Mouse (Mus musculus) CH12.LX (cell line): ENCODE results near the gene Eif5.
A peak's percentile ranks its signal among the peaks of the same experiment; 100 is the strongest.

Experiments
- CHD2 ChIP-seq: IDR thresholded peaks from 2 replicates; pipeline ENCODE4 v1.6.1; 2011; ENCODE audit warnings: low read length, improper control_type of control experiment
- CTCF ChIP-seq, 2 experiments: IDR thresholded peaks in 1 of 2; conservative IDR thresholded peaks in 1 of 2; 2 replicates each; pipeline ENCODE4 v1.5.1; 2011 to 2012; ENCODE audit warnings: low read depth in 2 of 2, low read length in 2 of 2, improper control_type of control experiment in 1 of 2, inconsistent platforms in 1 of 2, mild to moderate bottlenecking in 1 of 2, moderate library complexity in 1 of 2
- EP300 ChIP-seq: IDR thresholded peaks from 2 replicates; pipeline ENCODE4 v1.6.1; 2011; ENCODE audit warnings: low read length, improper control_type of control experiment
- GABPA ChIP-seq: IDR thresholded peaks from 2 replicates; pipeline ENCODE4 v1.6.1; 2012; ENCODE audit warnings: low read depth, low read length, improper control_type of control experiment, inconsistent platforms; ENCODE audit not compliant: insufficient replicate concordance
- KAT2A ChIP-seq: IDR thresholded peaks from 2 replicates; pipeline ENCODE4 v1.6.1; 2012; ENCODE audit warnings: low read length, improper control_type of control experiment, inconsistent platforms; ENCODE audit not compliant: insufficient replicate concordance
- MAX ChIP-seq: IDR thresholded peaks from 2 replicates; pipeline ENCODE4 v1.6.1; 2011; ENCODE audit warnings: low read length, improper control_type of control experiment
- NELFE ChIP-seq: IDR thresholded peaks from 2 replicates; pipeline ENCODE4 v1.6.1; 2011; ENCODE audit warnings: low read depth, low read length, improper control_type of control experiment
- POLR2A ChIP-seq: IDR thresholded peaks from 2 replicates; pipeline ENCODE4 v1.6.1; 2011; ENCODE audit warnings: low read depth, mild to moderate bottlenecking, improper control_type of control experiment, low read length
- SMC3 ChIP-seq: IDR thresholded peaks from 2 replicates; pipeline ENCODE4 v1.6.1; 2011; ENCODE audit warnings: low read depth, low read length, improper control_type of control experiment
- UBTF ChIP-seq: IDR thresholded peaks from 2 replicates; pipeline ENCODE4 v1.6.1; 2012; ENCODE audit warnings: low read depth, mild to moderate bottlenecking, inconsistent platforms, low read length, improper control_type of control experiment, moderate library complexity
- USF1 ChIP-seq: IDR thresholded peaks from 2 replicates; pipeline ENCODE4 v1.6.1; 2014; ENCODE audit warnings: low read depth, mild to moderate bottlenecking, inconsistent platforms, low read length, improper control_type of control experiment
- ZKSCAN1 ChIP-seq: IDR thresholded peaks from 2 replicates; pipeline ENCODE4 v1.6.1; 2012; ENCODE audit warnings: low read depth, inconsistent platforms, low read length, improper control_type of control experiment, borderline replicate concordance
- ZNF384 ChIP-seq: IDR thresholded peaks from 2 replicates; pipeline ENCODE4 v1.6.1; 2012; ENCODE audit warnings: low read depth, low read length, improper control_type of control experiment, inconsistent platforms

- no peak for TF ChIP-seq KAT2A
- TF ChIP-seq NELFE: no peak
- peak; percentile 67 to 89 for TF ChIP-seq CTCF (conservative IDR thresholded peaks at IDR 0.05 in 1 of 2, IDR thresholded peaks at IDR 0.05 in 1 of 2; ENCODE audit: low read depth in 2 of 2, low read length in 2 of 2)
- peak; percentile 68 for TF ChIP-seq SMC3
- no peak for TF ChIP-seq POLR2A
- TF ChIP-seq ZNF384: no peak
- no peak for TF ChIP-seq GABPA
- TF ChIP-seq EP300: no peak
- TF ChIP-seq UBTF: no peak
- no peak for TF ChIP-seq MAX
- no peak for TF ChIP-seq ZKSCAN1
- no peak for TF ChIP-seq CHD2
- no peak for TF ChIP-seq USF1
Measured at GRCm38 (mm10) chr12:111504904-111505303, 32.9 kb upstream of the Eif5 start.
